Mouse (Mus musculus): ENCODE results near the gene Got2.

The Got2 gene

DNA sequence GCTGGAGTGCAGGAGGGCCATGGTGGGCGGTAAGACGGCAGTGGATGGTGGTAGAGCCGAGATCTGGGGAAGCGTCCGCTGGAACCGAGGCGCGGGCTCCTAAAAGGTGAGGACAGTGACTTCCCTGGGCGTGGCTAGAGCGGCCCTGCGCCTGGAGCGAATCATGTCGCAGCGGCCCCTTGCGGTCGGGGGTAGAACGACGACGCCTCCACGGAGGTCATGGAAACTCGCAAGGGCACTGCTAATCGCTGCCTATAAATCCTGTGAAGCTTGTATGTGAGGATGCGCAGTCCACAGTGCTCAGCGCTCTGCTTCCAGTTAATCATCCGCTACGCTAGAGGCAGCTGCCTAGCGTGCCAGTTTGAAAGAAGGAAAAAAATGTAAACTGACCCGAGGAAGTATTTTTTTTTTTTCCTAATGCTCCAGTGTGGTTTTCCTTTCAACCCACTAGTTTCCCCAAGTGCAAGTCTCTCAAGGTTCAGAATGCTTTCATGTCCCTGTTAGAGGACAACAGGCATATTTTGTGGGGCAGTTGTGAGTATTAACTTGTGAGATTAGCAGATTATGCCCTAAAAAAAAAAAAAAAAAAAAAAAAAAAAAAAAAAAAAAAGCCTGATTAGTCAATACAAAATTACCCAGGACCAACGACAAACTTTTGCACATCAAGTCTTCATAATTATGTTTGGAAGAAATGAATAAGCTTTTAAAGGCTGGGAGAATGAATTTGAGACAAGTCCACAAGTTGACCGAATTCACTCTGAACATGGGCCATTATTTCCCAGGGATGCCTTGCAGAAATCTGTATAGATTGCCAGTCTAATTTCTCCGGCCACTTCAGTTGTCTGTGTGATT, at the start of gene Got2:
TSS of gene Got2 (minus strand) at position 263 of the 852 bp plus-strand sequence.
- peak; percentile 97 for DNase-seq (ENCODE audit: low read depth, low spot score)

GRCm38 (mm10) chr8:95932841-95933240, 44.5 kb upstream of the Got2 start:
- DNase-seq (ENCODE audit: low read depth, low spot score), result no peak

DNA sequence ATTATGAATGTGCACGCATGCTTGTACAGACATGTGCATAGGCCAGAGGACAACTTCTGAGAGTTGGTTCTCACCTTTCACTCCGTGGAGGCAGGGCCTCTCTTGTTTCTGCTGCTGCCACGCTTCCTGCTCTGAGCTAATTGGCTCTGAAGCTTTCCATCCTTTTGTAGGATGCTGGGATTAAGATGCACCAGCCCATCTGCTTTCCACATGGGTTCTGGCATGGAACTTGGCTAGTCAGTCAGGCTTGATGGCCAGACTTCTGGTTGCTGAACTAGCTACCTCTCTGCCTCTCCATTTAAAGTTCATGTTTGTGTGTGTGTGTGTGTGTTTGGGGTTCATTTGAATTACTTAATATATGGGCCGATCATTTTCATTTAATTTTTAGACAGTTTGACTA, 41.5 kb upstream of the Got2 start:
- no peak for DNase-seq (ENCODE audit: low read depth, low spot score)

DNA sequence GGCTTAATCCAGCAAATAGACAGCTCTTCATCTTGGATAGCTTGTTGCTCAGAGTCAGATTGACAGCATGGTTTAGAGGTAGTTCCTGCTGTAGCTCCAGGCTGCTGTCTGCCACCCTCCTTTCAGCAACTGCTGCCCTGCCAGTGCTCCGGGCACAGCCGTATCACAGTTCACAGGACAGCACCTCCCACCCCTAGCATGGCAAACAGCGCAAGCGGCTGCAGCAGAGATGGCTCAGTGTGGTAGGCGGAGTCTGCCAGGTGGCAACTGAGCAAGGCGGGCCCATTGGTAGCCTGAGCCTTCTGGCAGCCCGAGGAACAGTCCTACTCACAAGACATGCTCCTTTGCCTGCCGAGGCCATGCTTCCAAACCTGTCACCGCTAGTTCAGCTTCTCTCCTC, 27.8 kb upstream of the Got2 start:
- peak; percentile 55 for DNase-seq (ENCODE audit: low read depth, low spot score)

- DNase-seq (ENCODE audit: low read depth, low spot score), result peak; percentile 80
These were observed 26.7 kb upstream of the Got2 start for GRCm38 (mm10) chr8:95914905-95915643.

- DNase-seq (ENCODE audit: low read depth, low spot score), result no peak
These were observed 22.9 kb upstream of the Got2 start for GRCm38 (mm10) chr8:95911240-95911639.

- no peak for DNase-seq (ENCODE audit: low read depth, low spot score)
These were observed 19.5 kb upstream of the Got2 start for GRCm38 (mm10) chr8:95907885-95908284.

- no peak for DNase-seq (ENCODE audit: low read depth, low spot score)
These were observed 18.4 kb upstream of the Got2 start for GRCm38 (mm10) chr8:95906738-95907137.

DNA sequence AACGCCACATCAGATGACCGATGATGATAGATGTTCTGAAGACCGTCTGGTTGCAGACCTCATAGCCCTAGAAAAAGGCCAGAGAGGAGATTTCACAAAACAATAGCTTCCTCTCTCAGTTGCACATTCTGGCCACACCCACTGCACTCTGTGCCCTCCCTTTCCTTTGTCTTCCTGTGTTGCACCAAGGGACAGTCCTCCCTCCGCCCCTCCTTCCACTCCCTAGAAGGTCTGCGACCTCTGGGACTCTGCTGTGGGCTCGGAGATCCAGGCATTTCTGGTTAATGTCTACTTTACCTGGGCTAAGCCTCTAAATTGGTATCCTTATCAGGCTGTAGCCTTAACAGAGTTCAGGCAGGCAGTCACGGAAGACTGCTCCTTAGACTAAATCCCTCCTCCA, 13.5 kb upstream of the Got2 start:
- no peak for DNase-seq (ENCODE audit: low read depth, low spot score)

GRCm38 (mm10) chr8:95893701-95894100, 5.4 kb upstream of the Got2 start:
- DNase-seq (ENCODE audit: low read depth, low spot score), result no peak

GRCm38 (mm10) chr8:95887578-95888284, 616 bp downstream of the Got2 start:
- peak; percentile 63 for DNase-seq (ENCODE audit: low read depth, low spot score)

GRCm38 (mm10) chr8:95886647-95887577, 1.4 kb downstream of the Got2 start:
- DNase-seq (ENCODE audit: low read depth, low spot score), result peak; percentile 25

DNA sequence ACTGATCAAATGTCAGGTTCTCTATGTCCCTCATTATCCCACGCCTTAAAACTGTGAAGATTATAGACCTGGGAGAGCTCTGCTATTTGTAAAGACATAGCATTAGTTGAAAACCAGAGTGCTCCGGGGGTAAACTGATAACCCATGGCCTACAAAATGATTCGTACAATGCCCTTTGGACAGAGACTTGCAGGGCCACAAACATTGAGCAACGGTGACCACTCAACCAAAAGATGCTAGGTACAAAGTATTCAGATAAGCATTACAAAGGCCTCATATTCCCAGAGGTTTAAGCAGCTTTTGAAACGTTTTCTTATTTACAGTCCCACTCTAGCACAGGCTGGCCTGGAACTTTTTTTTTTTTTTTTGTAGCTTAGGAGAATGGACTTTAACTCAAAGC, 2.4 kb downstream of the Got2 start:
- DNase-seq (ENCODE audit: low read depth, low spot score), result no peak

DNA sequence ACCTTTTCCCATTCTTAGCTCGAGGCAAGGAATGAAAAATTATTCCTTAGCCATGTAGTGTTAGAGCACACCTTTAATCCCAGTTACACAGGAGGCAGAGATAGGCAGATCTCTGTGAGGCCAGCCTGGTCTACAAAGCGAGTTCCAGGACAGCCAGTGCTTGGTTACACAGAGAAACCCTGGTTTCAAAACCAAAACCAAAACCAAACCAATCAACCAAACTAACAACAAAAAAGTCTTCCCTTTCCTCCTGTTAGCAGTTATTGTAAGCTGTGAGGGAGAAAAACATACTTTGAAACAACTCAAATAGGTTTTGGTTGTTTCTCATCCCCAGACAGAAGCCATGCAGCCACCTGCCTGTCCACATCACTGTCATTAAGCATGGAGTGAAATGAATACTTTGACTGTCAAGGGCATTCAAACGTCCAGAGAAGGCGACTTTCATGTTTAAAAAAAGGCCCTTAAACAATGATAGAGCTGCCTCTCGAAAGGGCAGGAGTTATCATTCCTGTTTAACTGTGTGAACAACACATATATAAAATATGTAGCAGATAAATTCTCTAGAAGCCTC, 3.0 kb downstream of the Got2 start:
- no peak for DNase-seq (ENCODE audit: low read depth, low spot score)

GRCm38 (mm10) chr8:95884491-95884890, 3.9 kb downstream of the Got2 start:
- DNase-seq (ENCODE audit: low read depth, low spot score), result no peak

- DNase-seq (ENCODE audit: low read depth, low spot score), result no peak
These were observed 6.2 kb downstream of the Got2 start for GRCm38 (mm10) chr8:95882191-95882590.

DNA sequence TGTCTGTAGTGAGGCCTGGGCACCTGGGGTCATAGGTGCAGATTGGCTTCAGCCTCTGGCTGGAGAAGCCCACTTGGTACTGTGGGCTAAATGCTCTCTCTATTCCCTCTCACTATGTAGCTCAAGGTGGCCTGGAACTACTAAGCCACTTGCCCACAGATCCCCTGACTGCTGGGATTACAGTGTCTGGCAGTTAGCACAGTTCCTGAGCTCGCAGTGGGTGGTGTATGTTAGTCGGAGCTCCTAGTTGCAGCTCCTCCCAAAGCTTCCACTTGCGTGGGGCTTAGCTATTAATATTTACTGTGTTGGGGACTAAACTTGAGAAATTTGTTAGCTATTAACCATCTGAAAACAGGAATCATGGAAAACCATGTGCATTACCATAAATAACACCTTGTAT, 6.8 kb downstream of the Got2 start:
- DNase-seq (ENCODE audit: low read depth, low spot score), result no peak

- DNase-seq (ENCODE audit: low read depth, low spot score), result no peak
These were observed 8.5 kb downstream of the Got2 start for GRCm38 (mm10) chr8:95879823-95880222.

DNA sequence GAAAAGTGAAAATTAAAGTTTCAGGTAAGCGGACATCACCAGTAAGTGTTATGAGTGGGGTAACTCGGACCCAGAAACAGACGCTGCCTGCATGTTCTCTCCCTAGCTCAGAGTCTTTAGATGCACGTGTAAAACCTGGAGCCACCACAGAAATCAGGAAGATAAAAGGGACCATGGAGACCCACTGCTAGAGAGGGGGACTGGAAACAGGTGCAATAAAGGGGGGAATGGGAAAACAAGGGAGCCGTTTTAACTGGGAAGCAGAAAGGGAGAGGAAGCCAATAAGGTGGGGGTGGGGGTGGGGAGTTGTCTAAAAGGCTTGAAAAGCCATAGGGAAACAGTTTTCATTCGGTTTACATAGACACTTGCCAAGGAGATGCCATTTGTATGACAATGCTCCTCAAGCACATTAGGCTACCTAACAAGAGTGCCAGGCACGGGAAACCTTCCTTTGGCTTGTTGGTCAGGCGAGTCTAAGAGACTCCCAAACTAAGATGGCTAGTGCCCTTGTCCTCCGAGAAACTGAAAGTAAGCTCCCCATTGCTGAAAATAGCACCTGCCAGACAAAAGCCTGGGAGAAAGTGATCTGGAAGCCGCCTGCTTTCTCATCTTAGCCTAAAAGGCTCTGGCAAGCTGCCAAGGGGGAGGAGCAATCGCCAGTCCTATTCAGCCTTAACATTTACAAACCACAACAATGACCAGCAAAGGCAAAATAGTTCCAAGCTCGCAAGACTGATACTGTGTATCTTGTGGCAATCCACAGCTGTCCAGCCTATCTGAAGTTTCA, 10.0 kb downstream of the Got2 start:
- DNase-seq (ENCODE audit: low read depth, low spot score), result peak; percentile 18

DNA sequence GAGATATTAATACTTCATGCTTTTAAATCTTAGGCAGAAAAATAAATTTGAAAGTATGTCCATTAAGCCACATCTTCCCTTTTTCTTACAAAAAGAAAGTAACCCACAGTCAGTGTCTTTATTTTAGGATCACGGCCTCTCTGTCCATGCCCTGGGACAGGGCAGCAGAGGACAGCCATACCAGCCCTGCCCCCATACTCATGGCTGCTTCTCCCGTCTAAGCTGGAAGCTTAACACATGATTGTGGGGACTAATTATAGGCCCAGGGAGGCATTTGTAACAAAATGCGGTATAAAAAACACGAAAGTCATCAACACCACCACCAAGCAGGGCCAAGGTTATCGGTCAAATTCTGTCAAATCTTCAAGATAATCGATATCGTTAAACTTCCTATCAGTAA, 13.1 kb downstream of the Got2 start:
- DNase-seq (ENCODE audit: low read depth, low spot score), result no peak
